Mouse (Mus musculus): Measurements from ENCODE around the gene Itsn1.

Gene Itsn1

GRCm38 (mm10) chr16:91942201-91942600, 213.1 kb downstream of the Itsn1 start:
- DNase-seq (ENCODE audit: low read depth, low spot score) = no peak

- DNase-seq (ENCODE audit: low read depth, low spot score) = no peak
These were observed 217.2 kb downstream of the Itsn1 start for GRCm38 (mm10) chr16:91946261-91946660.

- no peak for DNase-seq (ENCODE audit: low read depth, low spot score)
These were observed 218.0 kb downstream of the Itsn1 start for GRCm38 (mm10) chr16:91947093-91947492.

GRCm38 (mm10) chr16:91953967-91954366, 224.9 kb downstream of the Itsn1 start:
- DNase-seq (ENCODE audit: low read depth, low spot score) = no peak

GRCm38 (mm10) chr16:91954766-91955165, 225.7 kb downstream of the Itsn1 start:
- no peak for DNase-seq (ENCODE audit: low read depth, low spot score)

- peak; percentile 45 for DNase-seq (ENCODE audit: low read depth, low spot score)
These were observed 233.3 kb downstream of the Itsn1 start for GRCm38 (mm10) chr16:91962204-91962893.

- DNase-seq (ENCODE audit: low read depth, low spot score) = peak; percentile 78
These were observed 233.9 kb downstream of the Itsn1 start for GRCm38 (mm10) chr16:91962894-91963555.

- no peak for DNase-seq (ENCODE audit: low read depth, low spot score)
These were observed 234.4 kb downstream of the Itsn1 start for GRCm38 (mm10) chr16:91963556-91963900.

- no peak for DNase-seq (ENCODE audit: low read depth, low spot score)
These were observed 235.5 kb downstream of the Itsn1 start for GRCm38 (mm10) chr16:91964308-91965178.

GRCm38 (mm10) chr16:91968725-91969124, 239.6 kb downstream of the Itsn1 start:
- no peak for DNase-seq (ENCODE audit: low read depth, low spot score)

GRCm38 (mm10) chr16:91969516-91970031, 240.5 kb downstream of the Itsn1 start:
- DNase-seq (ENCODE audit: low read depth, low spot score) = no peak
